30 mouse cellular contexts compared by ENCODE assay signal in the genomic region with DNA sequence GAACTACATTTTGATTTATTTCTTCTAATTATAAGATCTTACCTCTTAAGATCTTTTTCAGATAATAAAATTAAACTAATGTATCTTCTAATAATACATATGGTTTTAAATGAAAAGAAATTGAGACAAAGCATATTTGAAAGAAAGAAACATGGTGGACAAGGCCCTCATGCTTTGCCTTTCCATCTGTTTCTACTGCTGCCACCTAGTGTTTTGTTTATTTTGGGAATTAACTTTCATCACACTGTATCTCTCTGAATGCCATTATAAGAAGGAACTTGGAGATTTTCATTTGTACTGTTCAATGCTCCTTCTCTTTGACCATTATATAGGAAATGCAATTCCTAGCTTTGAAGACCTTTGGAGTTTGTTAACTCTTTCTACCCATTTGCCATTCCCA. TPM values are rescaled to one million over a fixed set of nuclear protein-coding genes. Genes with fewer than 3 reads are reported as not detected.
DNase-seq lines count a peak whose midpoint lies in the region; ATAC-seq and TF ChIP-seq lines count a peak whose summit lies in the region.
"Had no signal": no experiment of that assay in that cellular context is flagged by ENCODE, and none has a peak within 500 bp of the region (broad histone marks: within the 10 kb centered on the region; RNA-seq: fewer than 3 reads in every experiment).

No protein-coding gene starts in this region.

- no peaks in the 10 kb centered on the region for H3K9me3 ChIP-seq in kidney, postnatal 0 days (replicated peaks; ENCODE audit: low read length)
- H3K9me3 ChIP-seq in kidney, embryonic 16.5 days (ENCODE audit: low read length) = no peaks in the 10 kb centered on the region
- no peaks in the 10 kb centered on the region for H3K9me3 ChIP-seq in CH12.LX (replicated peaks; ENCODE audit: low read length)
- H3K9me3 ChIP-seq: forebrain, embryonic 10.5 days; heart, embryonic 12.5 days; heart, embryonic 15.5 days; hindbrain, embryonic 12.5 days; hindbrain, embryonic 15.5 days had no signal

- H3K27me3 ChIP-seq in kidney, postnatal 0 days (ENCODE audit: insufficient read depth, low read length) = no peaks in the 10 kb centered on the region
- H3K27me3 ChIP-seq in kidney, embryonic 16.5 days (ENCODE audit: insufficient read depth, low read length) = no peaks in the 10 kb centered on the region
- H3K27me3 ChIP-seq in CH12.LX (replicated peaks) (no peaks in the 10 kb centered on the region), Patski (peaks cover 20% of the 10 kb centered on the region)
- H3K27me3 ChIP-seq: heart, embryonic 12.5 days; heart, embryonic 15.5 days; hindbrain, embryonic 12.5 days; hindbrain, embryonic 15.5 days had no signal

- no peaks in the 10 kb centered on the region for H3K79me2 ChIP-seq in CH12.LX (replicated peaks; ENCODE audit: control insufficient read depth, extremely low read depth, insufficient read depth, poor library complexity, severe bottlenecking)

- H3K4me1 ChIP-seq in kidney, postnatal 0 days (replicated peaks; ENCODE audit: insufficient read depth, low read length) = no peaks in the 10 kb centered on the region
- H3K4me1 ChIP-seq in kidney, embryonic 16.5 days (ENCODE audit: insufficient read depth, low read length) = no peaks in the 10 kb centered on the region
- no peaks in the 10 kb centered on the region for H3K4me1 ChIP-seq in CH12.LX (ENCODE audit: control insufficient read depth in 1 of 2, insufficient read depth in 2 of 2)
- H3K4me1 ChIP-seq: hindbrain, embryonic 12.5 days; hindbrain, embryonic 15.5 days had no signal

- no peak for TF ChIP-seq POLR2A in CH12.LX (IDR thresholded peaks at IDR 0.05; ENCODE audit: low read depth, low read length)

- TF ChIP-seq EP300 in CH12.LX (IDR thresholded peaks at IDR 0.05; ENCODE audit: low read length) = no peak

- no peak overlapping the region for H3K9ac ChIP-seq in kidney, postnatal 0 days (ENCODE audit: low read depth, low read length)
- H3K9ac ChIP-seq in kidney, embryonic 16.5 days (replicated peaks; ENCODE audit: low read length) = no peak overlapping the region
- no peak overlapping the region for H3K9ac ChIP-seq in CH12.LX (ENCODE audit: insufficient read depth, low read depth)
- H3K9ac ChIP-seq: forebrain, postnatal 0 days; heart, embryonic 12.5 days; heart, embryonic 15.5 days; hindbrain, embryonic 12.5 days; hindbrain, embryonic 15.5 days had no signal

- intact Hi-C loops in heart, postnatal 14 days (cut with DNase I) = no loop called here

- in situ Hi-C loops in CH12.LX (cut with MboI; ENCODE audit: low pct_ligation_motif_present, low pct_unique_long_range_greater_than_20kb, low sequenced_read_pairs) = no loop called here
- in situ Hi-C loops in Patski (cut with MboI; ENCODE audit: low pct_unique_long_range_greater_than_20kb) = no loop called here

- H3K27ac ChIP-seq in kidney, postnatal 0 days = no peak overlapping the region
- H3K27ac ChIP-seq in kidney, embryonic 16.5 days (ENCODE audit: low read length) = no peak overlapping the region
- no peak overlapping the region for H3K27ac ChIP-seq in CH12.LX (ENCODE audit: insufficient read depth, low read depth)
- H3K27ac ChIP-seq: forebrain, embryonic 10.5 days; gastrocnemius, adult 2 months; heart, embryonic 15.5 days; hindbrain, embryonic 12.5 days; hindbrain, embryonic 15.5 days had no signal

- CTCF ChIA-PET in Patski (lab: Charles Lee) = interaction anchor here (1.5 kb wide), 1 partner anchor 15 kb away, joined by 4 read pairs; no protein-coding TSS in a partner anchor

- H3K4me3 ChIP-seq in kidney, postnatal 0 days (replicated peaks; ENCODE audit: low read depth, low read length) = no peak overlapping the region
- H3K4me3 ChIP-seq in kidney, embryonic 16.5 days (ENCODE audit: low read length) = no peak overlapping the region
- H3K4me3 ChIP-seq in CH12.LX (replicated peaks in 1 of 3; ENCODE audit: low read depth in 2 of 3, low read length in 2 of 3, poor library complexity in 1 of 3) = no peak overlapping the region
- H3K4me3 ChIP-seq: forebrain, embryonic 10.5 days; gastrocnemius, adult 2 months; heart, embryonic 12.5 days; heart, embryonic 15.5 days; hindbrain, embryonic 12.5 days; hindbrain, embryonic 15.5 days had no signal

- H3K4me2 ChIP-seq in kidney, postnatal 0 days (ENCODE audit: low read length) = no peak overlapping the region
- no peak overlapping the region for H3K4me2 ChIP-seq in kidney, embryonic 16.5 days (replicated peaks; ENCODE audit: low read depth, low read length)
- no peak overlapping the region for H3K4me2 ChIP-seq in CH12.LX (ENCODE audit: insufficient read depth, low read depth, poor library complexity, severe bottlenecking)
- H3K4me2 ChIP-seq: heart, embryonic 12.5 days; heart, embryonic 15.5 days; hindbrain, embryonic 12.5 days; hindbrain, embryonic 15.5 days had no signal

- ATAC-seq in kidney, postnatal 0 days (replicated peaks; ENCODE audit: low FRiP score, low read depth) = no peak
- no peak for ATAC-seq in kidney, embryonic 16.5 days (ENCODE audit: low FRiP score, low TSS enrichment)
- no peak for ATAC-seq in Patski
- ATAC-seq: forebrain, embryonic 14.5 days; forebrain, postnatal 0 days had no signal

- POLR2A ChIA-PET in Patski (lab: Charles Lee) = no interaction called here

- no peaks in the 10 kb centered on the region for H3K36me3 ChIP-seq in kidney, postnatal 0 days (ENCODE audit: insufficient read depth, low read length)
- H3K36me3 ChIP-seq in kidney, embryonic 16.5 days (ENCODE audit: insufficient read depth, low read length) = no peaks in the 10 kb centered on the region
- H3K36me3 ChIP-seq in CH12.LX (replicated peaks in 1 of 2; ENCODE audit: control insufficient read depth in 1 of 2, insufficient read depth in 1 of 2, low read length in 1 of 2) = no peaks in the 10 kb centered on the region
- H3K36me3 ChIP-seq: forebrain, embryonic 10.5 days; heart, embryonic 12.5 days; heart, embryonic 15.5 days; hindbrain, embryonic 12.5 days; hindbrain, embryonic 15.5 days had no signal

- TF ChIP-seq RAD21 in CH12.LX (IDR thresholded peaks at IDR 0.05; ENCODE audit: low read depth, low read length) = peak; percentile 9

- peak; percentile 36; the same call in 1 of the 2 replicates for TF ChIP-seq CTCF in kidney, postnatal 0 days (IDR thresholded peaks at IDR 0.05; ENCODE audit: low read depth)
- TF ChIP-seq CTCF in CH12.LX (conservative IDR thresholded peaks at IDR 0.05 in 1 of 2, IDR thresholded peaks at IDR 0.05 in 1 of 2; ENCODE audit: low read depth in 2 of 2, low read length in 2 of 2) (peak in 1 of 2 experiments; percentile 22; a peak in 1 of 4 replicates), Patski (IDR thresholded peaks at IDR 0.05) (peak; percentile 19)

- dilution Hi-C loops in CH12.LX (cut with MboI; ENCODE audit: extremely low pct_ligation_motif_present, extremely low pct_unique_long_range_greater_than_20kb, low sequenced_read_pairs) = no loop called here

- no peak for DNase-seq in kidney, postnatal 0 days (ENCODE audit: low spot score)
- DNase-seq in 3T3-L1 (ENCODE audit: low read depth, low spot score) = peak; percentile 31
- no peak for DNase-seq in CH12.LX (ENCODE audit: extremely low read depth)
- DNase-seq in Patski (ENCODE audit: low read depth, low spot score) = no peak
- no peak for DNase-seq in heart, postnatal 14 days
- no peak for DNase-seq in lung, postnatal 4 days
- DNase-seq: adrenal gland, postnatal 10 days; adrenal gland, postnatal 36 days; cerebellum, adult 18-20 months; cerebellum, adult 9-10 months; cerebellum, postnatal 14 days; forebrain, postnatal 0 days; gastrocnemius, adult 2 months; gastrocnemius, postnatal 14 days; heart, adult 11 months; heart, postnatal 10 days had no signal

TF ChIP-seq in CH12.LX, 34 proteins besides CTCF, POLR2A, EP300 and RAD21:
- TF ChIP-seq ZMIZ1 (IDR thresholded peaks at IDR 0.05; ENCODE audit: low read depth, low read length) = no peak
- no peak for TF ChIP-seq MXI1 (IDR thresholded peaks at IDR 0.05; ENCODE audit: low read depth, low read length)
- TF ChIP-seq TCF12 (IDR thresholded peaks at IDR 0.05; ENCODE audit: low read depth, low read length) = no peak
- TF ChIP-seq RCOR1 (conservative IDR thresholded peaks at IDR 0.05; ENCODE audit: low read depth, low read length) = no peak
- no peak for TF ChIP-seq TBP (conservative IDR thresholded peaks at IDR 0.05; ENCODE audit: low read depth, low read length)
- no peak for TF ChIP-seq NRF1 (IDR thresholded peaks at IDR 0.05; ENCODE audit: low read depth, low read length)
- no peak for TF ChIP-seq BHLHE40 (IDR thresholded peaks at IDR 0.05; ENCODE audit: low read depth, low read length)
- no peak for TF ChIP-seq MAX (IDR thresholded peaks at IDR 0.05; ENCODE audit: low read length)
- TF ChIP-seq ZNF384 (IDR thresholded peaks at IDR 0.05; ENCODE audit: low read depth, low read length) = no peak
- no peak for TF ChIP-seq USF1 (IDR thresholded peaks at IDR 0.05; ENCODE audit: low read depth, low read length)
- TF ChIP-seq IRF4 (IDR thresholded peaks at IDR 0.05; ENCODE audit: low read depth, low read length) = no peak
- no peak for TF ChIP-seq SIN3A (IDR thresholded peaks at IDR 0.05; ENCODE audit: low read length)
- no peak for TF ChIP-seq ZKSCAN1 (IDR thresholded peaks at IDR 0.05; ENCODE audit: borderline replicate concordance, low read depth, low read length)

RNA-seq across cellular contexts. Expression of a gene that starts 59.5 kb away (rescaled TPM):
- not detected in 2 replicates for polyA plus RNA-seq in kidney, postnatal 0 days (2015; fragmentation: Nextera tagmentation; extraction: Ambion mirVana)
- 0.24 TPM in 1 of 2 replicates, not detected in the other for polyA plus RNA-seq in kidney, embryonic 16.5 days (2015; fragmentation: Nextera tagmentation; extraction: Ambion mirVana)
- total RNA-seq in CH12.LX (2012; rRNA removed) (not detected in 2 replicates), CH12.LX (2014; rRNA removed) (not detected in 2 replicates)
- polyA plus RNA-seq in CH12.LX (2012; ENCODE audit: insufficient read length, low read depth) (not detected in 2 replicates), Patski (2021) (not detected)
- total RNA-seq in heart, postnatal 14 days (2021) = not detected
- total RNA-seq: adrenal gland, adult 18-20 months; adrenal gland, postnatal 10 days; adrenal gland, postnatal 36 days; forebrain, postnatal 0 days; gastrocnemius, adult 2 months; gastrocnemius, postnatal 14 days; gastrocnemius, postnatal 4 days; heart, postnatal 10 days; hematopoietic stem cell, adult 5-6 weeks had no signal
- polyA plus RNA-seq: embryonic facial prominence, embryonic 11.5 days; embryonic facial prominence, embryonic 14.5 days; forebrain, embryonic 10.5 days; forebrain, embryonic 14.5 days; forebrain, postnatal 0 days; frontal cortex, adult 2 months; heart, embryonic 12.5 days; heart, embryonic 15.5 days; hindbrain, embryonic 12.5 days; hindbrain, embryonic 15.5 days; intestine, embryonic 14.5 days had no signal
